Mouse (Mus musculus) intestine, postnatal 0 days (tissue): ENCODE data around the gene Il2rb. TPM values are rescaled to one million over a fixed set of nuclear protein-coding genes. Genes with fewer than 3 reads are reported as not detected.

Experiments
- ATAC-seq: fragments of 200-750 bp; cut with Nextera tagmentation; 2 replicates; pipeline ENCODE4 v1.8.0; 2017; ENCODE audit warnings: mild to moderate bottlenecking, moderate TSS enrichment, moderate library complexity
- H3K27ac ChIP-seq: fragments of 300-500 bp; sonication (generic); 2 replicates; pipeline ENCODE4 v1.5.1; 2014; ENCODE audit warnings: mild to moderate bottlenecking, low read depth, low read length, moderate library complexity
- H3K27me3 ChIP-seq: fragments of 300-500 bp; sonication (generic); replicated peaks from 2 replicates; pipeline ENCODE4 v1.6.1; 2014; ENCODE audit warnings: low read length, mixed read lengths; ENCODE audit not compliant: control insufficient read depth, insufficient read depth
- H3K36me3 ChIP-seq: fragments of 300-500 bp; sonication (generic); 2 replicates; pipeline ENCODE4 v1.6.1; 2014; ENCODE audit warnings: mild to moderate bottlenecking, moderate library complexity; ENCODE audit not compliant: control insufficient read depth, insufficient read depth
- H3K4me1 ChIP-seq: fragments of 300-500 bp; sonication (generic); replicated peaks from 2 replicates; pipeline ENCODE4 v1.6.1; 2014; ENCODE audit warnings: antibody characterized with exemption, low read length, mixed read lengths; ENCODE audit not compliant: control insufficient read depth, insufficient read depth
- H3K4me2 ChIP-seq: fragments of 300-500 bp; sonication (generic); replicated peaks from 2 replicates; pipeline ENCODE4 v1.6.1; 2014; ENCODE audit warnings: low read depth, mild to moderate bottlenecking, moderate library complexity
- H3K4me3 ChIP-seq: fragments of 300-500 bp; sonication (generic); 2 replicates; pipeline ENCODE4 v1.5.1; 2014; ENCODE audit warnings: low read depth, low read length
- H3K9ac ChIP-seq: fragments of 300-500 bp; sonication (generic); 2 replicates; pipeline ENCODE4 v1.6.1; 2014; ENCODE audit warnings: mild to moderate bottlenecking, low read depth, low read length
- H3K9me3 ChIP-seq: fragments of 300-500 bp; sonication (generic); 2 replicates; pipeline ENCODE4 v1.6.1; 2016; ENCODE audit warnings: mixed run types; ENCODE audit not compliant: control insufficient read depth
- CTCF ChIP-seq: sonication (generic); IDR thresholded peaks from 2 replicates; pipeline ENCODE4 v1.5.1; 2016; ENCODE audit warnings: low read depth, mild to moderate bottlenecking, control low read depth, antibody characterized with exemption, moderate library complexity
- WGBS: fragments of 180-500 bp; shearing (Covaris S2); extraction: QIAGEN DNeasy Blood & Tissue Kit; methylation state at CpG from one replicate; pipeline ENCODE4 v1.1.7; 2014; 5-methylcytosine and 5-hydroxymethylcytosine counted together
- polyA plus RNA-seq: library from polyadenylated mRNA; unstranded; fragments of >200 nt; fragmentation: Nextera tagmentation; extraction: Ambion mirVana; gene quantifications from 2 replicates; pipeline ENCODE4 v1.2.1, GENCODE M21; 2015

The Il2rb gene
- polyA plus RNA-seq, result 0.58 and 0.63 TPM in 2 replicates

DNA sequence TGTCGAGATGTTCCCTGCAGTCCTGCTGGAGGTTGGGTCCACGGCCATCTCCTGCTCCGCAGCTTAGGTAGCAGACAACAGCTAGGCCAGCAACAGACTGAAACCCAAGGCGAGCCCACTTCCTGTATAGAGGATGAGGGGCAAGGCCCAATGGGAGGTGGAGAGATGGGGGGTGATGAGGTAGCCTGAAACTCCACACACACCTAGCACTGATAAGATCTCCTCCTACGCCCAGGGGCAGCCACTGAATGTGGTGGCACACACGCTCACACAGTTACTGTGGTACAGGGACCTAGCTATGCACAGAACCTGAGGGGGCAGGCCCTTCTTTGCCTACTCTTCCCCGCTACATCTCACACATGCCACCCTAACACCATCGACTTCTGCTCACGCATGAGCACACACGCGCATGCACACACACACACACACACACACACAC lies at the start of gene Il2rb:
Gene Il2rb, minus strand, starts transcription at position 304 of the 439 bp plus-strand sequence.
- Histone ChIP-seq H3K9me3 (no peaks in the 10 kb centered on the region), H3K4me2 (no peak within 1 kb of the TSS), H3K36me3 (no peaks in the 10 kb centered on the region), H3K27me3 (no peaks in the 10 kb centered on the region), H3K4me3 (no peak within 1 kb of the TSS), H3K9ac (no peak within 1 kb of the TSS), H3K27ac (no peak within 1 kb of the TSS), H3K4me1 (no peaks in the 10 kb centered on the region)
- no peak for TF ChIP-seq CTCF
- WGBS, result 86% methylated on average over 11 of the region's 11 CpGs
- no peak for ATAC-seq

GRCm38 (mm10) chr15:78544561-78545001 lies 49.5 kb upstream of the Il2rb start, which contains the start of gene Sstr3:
Sstr3 (minus strand) TSS chr15:78544685.
- H3K9ac ChIP-seq, result no peak within 1 kb of the TSS
- TF ChIP-seq CTCF, result no peak
- peaks cover 11% of the 10 kb centered on the region; the same call in 1 of the 2 replicates for H3K27me3 ChIP-seq
- H3K4me1 ChIP-seq, result no peaks in the 10 kb centered on the region
- no peak within 1 kb of the TSS; the same call in 1 of the 2 replicates for H3K4me2 ChIP-seq
- H3K27ac ChIP-seq, result no peak within 1 kb of the TSS
- H3K9me3 ChIP-seq, result no peaks in the 10 kb centered on the region
- ATAC-seq, result no peak
- no peaks in the 10 kb centered on the region for H3K36me3 ChIP-seq
- WGBS, result 11% methylated on average over 14 of the region's 14 CpGs
- no peak within 1 kb of the TSS for H3K4me3 ChIP-seq

GRCm38 (mm10) chr15:78544041-78544440 lies 49.0 kb upstream of the Il2rb start:
- peaks cover 11% of the 10 kb centered on the region; the same call in 1 of the 2 replicates for H3K27me3 ChIP-seq
- no peak overlapping the region for H3K4me3 ChIP-seq
- no peak overlapping the region for H3K9ac ChIP-seq
- no peak for ATAC-seq
- WGBS, result 77% methylated on average over 15 of the region's 15 CpGs
- no peak overlapping the region for H3K27ac ChIP-seq
- H3K4me2 ChIP-seq, result no peak overlapping the region
- no peaks in the 10 kb centered on the region for H3K36me3 ChIP-seq
- no peak for TF ChIP-seq CTCF
- H3K4me1 ChIP-seq, result no peaks in the 10 kb centered on the region
- H3K9me3 ChIP-seq, result no peaks in the 10 kb centered on the region

- WGBS, result 69% methylated on average over 7 of the region's 7 CpGs
- Histone ChIP-seq H3K4me1 (no peaks in the 10 kb centered on the region), H3K36me3 (no peaks in the 10 kb centered on the region), H3K27me3 (peaks cover 11% of the 10 kb centered on the region; the same call in 1 of the 2 replicates), H3K4me2 (no peak overlapping the region), H3K9me3 (no peaks in the 10 kb centered on the region), H3K27ac (no peak overlapping the region), H3K4me3 (no peak overlapping the region), H3K9ac (no peak overlapping the region)
- ATAC-seq, result no peak
- no peak for TF ChIP-seq CTCF
These were observed 47.8 kb upstream of the Il2rb start for GRCm38 (mm10) chr15:78542767-78543303.

- 57% methylated on average over 3 of the region's 3 CpGs for WGBS
- Histone ChIP-seq H3K9ac (no peak overlapping the region), H3K4me2 (no peak overlapping the region), H3K36me3 (no peaks in the 10 kb centered on the region), H3K27ac (no peak overlapping the region), H3K4me3 (no peak overlapping the region), H3K4me1 (no peaks in the 10 kb centered on the region), H3K9me3 (no peaks in the 10 kb centered on the region), H3K27me3 (peaks cover 11% of the 10 kb centered on the region; the same call in 1 of the 2 replicates)
- TF ChIP-seq CTCF, result no peak
- peak; percentile 68 for ATAC-seq
These were observed 47.2 kb upstream of the Il2rb start for GRCm38 (mm10) chr15:78542098-78542766.

DNA sequence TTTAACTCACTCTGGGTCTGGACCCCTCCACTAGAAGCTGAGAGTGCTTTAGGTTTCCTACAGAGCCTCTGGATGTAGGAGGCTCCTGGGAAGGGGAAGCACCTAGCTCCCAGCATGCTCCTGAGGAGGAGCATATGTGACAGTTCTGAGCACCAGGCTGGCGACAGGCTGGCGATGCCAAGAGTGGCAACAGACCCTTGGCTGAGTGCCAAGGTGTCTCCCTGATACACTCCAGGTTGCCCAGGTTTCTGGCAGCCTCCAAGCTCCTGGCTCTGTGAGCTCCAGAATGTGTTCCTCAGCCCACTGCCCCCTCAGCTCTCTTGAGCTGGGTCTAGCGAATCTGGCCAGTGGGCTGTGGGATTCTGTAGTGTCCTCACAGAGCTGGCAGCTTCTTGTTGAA lies 46.5 kb upstream of the Il2rb start:
- no peaks in the 10 kb centered on the region for H3K9me3 ChIP-seq
- ATAC-seq, result no peak
- H3K36me3 ChIP-seq, result no peaks in the 10 kb centered on the region
- H3K27me3 ChIP-seq, result peaks cover 11% of the 10 kb centered on the region; the same call in 1 of the 2 replicates
- H3K4me1 ChIP-seq, result no peaks in the 10 kb centered on the region
- H3K4me3 ChIP-seq, result no peak overlapping the region
- H3K27ac ChIP-seq, result no peak overlapping the region
- WGBS, result 47% methylated on average over 3 of the region's 3 CpGs
- H3K9ac ChIP-seq, result no peak overlapping the region
- no peak overlapping the region for H3K4me2 ChIP-seq
- TF ChIP-seq CTCF, result no peak
